Mouse (Mus musculus): ENCODE measurements around the gene Mios.
A peak's percentile ranks its signal among the peaks of the same experiment; 100 is the strongest.

The Mios gene

DNA sequence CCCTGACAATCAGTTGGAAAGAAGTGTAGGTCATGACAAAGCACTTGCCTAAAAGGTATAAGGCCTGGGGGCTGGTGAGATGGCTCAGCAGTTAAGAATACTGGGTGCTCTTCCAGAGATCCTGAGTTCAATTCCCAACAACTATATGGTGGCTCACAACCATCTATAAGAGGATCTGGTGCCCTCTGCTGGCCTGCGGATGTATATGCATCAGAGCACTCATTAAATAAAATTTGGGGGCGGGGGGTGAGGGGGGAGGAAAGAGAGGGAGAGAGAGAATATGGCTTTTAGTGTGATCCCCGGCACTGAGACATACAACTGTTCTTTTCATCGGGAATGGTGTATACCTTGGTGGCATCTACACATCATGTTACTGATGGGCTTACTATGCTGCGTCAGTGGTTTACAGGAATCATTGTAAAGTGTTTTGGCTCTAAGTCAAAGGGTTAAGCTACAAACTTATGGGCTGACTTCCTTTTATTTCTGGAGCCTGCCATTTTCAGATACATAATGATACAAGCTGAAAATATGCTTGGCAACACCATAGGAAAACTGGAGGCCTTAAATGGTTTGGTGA lies 69.5 kb downstream of the Mios start:
- no peak for DNase-seq (ENCODE audit: low spot score in 2 of 2)

GRCm38 (mm10) chr6:8283255-8283654 lies 74.2 kb downstream of the Mios start:
- no peak for DNase-seq (ENCODE audit: low spot score in 2 of 2)

DNA sequence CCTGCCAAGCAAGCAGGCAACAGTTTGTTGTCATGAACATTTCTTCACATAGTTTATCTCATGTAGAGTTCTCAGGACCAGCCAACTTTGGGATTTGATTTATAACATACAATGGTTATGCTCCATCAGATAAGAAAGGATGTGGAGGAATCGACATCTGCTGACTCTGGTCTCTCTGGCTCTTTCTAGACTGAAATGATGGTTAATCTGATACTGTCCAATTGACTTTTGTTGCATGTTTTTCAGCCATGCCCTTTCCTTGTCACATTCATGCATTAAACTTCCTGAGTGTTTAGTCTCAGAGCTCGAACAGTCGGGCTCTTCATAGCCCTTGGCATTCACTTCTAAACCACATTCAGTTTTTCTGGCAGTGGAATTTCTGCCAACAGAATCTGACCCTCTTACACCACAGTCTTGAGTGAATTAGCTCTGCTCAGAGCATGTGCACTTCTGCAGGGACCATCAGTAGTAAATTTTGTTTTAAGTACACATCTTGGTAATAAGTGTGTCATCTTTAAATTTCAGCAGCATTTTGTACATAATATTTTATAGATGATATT lies 76.5 kb downstream of the Mios start:
- peak in 1 of 2 experiments; percentile 33 for DNase-seq (ENCODE audit: low spot score in 2 of 2)

All from right cerebral cortex, postnatal 10 days (tissue).